Mouse (Mus musculus) brain, adult 2 months (tissue): ENCODE measurements around the gene Rnf135.
"Not testable (repeated sequence)": the region's sequence is repeated elsewhere in the genome, so short reads cannot be mapped to it uniquely, and the experiment has no call there.

Experiments used
- DNase-seq: peaks from one replicate; pipeline ENCODE4 v3.0.0; 2011; ENCODE audit warnings: low read depth, low spot score

Gene Rnf135

DNA sequence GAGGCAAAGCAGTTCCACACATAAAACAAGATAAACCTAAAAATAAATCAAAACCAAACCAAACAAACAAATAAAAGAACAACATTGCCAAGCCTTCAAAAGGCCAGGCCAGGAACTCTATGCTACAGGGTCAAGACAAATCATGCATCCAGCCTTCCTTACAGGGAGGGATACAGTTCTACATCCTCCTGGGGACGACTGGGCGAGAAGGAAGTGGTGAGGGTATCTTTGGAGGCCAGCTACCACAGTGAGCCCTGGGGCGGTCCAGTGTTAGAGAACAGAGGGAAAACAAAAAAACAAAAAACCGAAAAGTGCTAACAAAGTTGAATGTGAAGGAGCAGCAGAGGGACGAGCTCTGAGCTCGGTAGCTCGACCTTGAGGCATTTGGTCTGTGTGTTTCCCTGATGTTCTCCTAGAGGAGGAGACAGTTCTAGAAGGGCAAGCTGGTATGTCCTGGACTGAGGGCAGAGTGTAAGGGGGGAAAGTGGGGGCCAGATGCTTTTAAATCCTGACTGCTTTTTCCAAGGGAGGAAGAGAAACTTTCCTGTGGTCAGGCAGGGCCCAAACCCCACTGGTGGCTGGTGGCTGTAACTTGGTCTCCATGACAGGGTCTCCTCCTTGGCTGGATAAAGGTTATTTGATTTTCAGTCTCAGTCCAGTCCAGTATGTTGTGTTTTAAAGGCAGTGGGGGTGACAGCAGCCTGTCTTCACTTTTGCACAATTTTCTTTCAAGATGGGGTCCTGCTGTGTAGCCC, 20.1 kb upstream of the Rnf135 start:
- DNase-seq = no peak

DNA sequence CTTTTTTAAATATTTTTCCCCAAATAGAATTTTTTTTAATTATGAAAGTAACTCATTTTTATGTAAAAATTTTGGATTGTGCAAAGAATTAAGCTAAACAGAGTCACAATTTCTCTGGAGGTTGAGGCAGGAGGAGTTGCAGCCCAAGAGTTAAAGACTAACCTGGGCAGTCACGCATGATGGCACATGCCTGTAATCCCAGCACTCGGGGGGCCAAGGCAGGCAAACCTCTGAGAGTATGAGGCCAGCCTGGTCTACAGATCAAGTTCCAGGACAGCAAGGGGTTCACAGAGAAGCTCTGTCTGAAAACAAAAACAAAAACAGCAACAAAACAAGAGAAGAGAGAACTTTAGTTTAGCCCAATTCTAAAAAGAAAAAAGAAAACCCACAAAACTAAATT, 19.4 kb upstream of the Rnf135 start:
- no peak for DNase-seq

DNA sequence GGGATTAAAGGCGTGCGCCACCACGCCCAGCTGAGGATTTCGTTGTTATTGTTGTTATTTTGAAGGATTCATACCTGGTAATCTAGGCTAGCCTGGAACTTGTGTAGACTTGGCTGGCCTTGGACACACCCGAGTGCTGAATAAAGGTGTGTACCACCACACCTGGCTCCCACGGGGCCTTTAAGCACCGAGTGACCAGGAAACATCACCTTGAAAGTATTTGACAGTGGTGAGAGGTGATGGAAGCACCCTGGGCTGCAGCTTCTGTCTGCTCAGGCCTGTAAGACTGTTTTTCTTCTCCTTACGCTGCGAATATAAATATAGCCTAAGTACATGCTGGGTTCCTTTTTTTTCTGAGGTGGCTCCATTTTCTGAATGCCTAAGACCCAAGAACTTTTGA, 15.5 kb upstream of the Rnf135 start:
- no peak for DNase-seq

DNA sequence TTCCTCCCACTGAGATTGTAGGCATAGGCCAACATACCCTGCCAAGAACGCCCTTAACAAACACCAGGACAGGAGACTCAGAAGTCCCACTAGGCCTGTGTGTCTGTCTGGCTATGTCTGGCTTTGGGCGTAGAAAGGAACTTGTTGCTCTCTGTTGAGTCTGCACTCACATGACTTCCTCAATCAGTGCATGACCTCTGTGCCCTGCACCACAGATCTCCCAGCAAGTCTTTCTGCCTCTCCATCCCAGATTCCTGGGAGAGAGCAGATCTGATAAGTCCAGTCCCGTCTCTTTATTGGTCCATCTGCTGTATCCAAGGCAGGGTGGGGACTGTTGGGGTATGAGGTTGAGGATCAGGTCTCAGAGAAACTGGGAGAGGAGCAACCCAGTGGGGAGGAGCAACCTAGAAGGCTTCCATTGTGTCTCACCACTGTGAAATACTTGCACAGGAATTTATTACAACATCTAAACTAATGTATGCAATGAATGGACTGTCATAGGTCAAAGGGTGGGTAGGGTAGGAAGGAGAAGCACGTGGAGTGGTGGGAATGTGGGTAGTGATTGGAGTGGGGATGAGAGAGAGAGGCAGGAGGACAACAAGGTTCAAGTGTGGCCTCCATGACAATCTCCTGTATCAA, 14.9 kb upstream of the Rnf135 start:
- peak; percentile 45 for DNase-seq

DNA sequence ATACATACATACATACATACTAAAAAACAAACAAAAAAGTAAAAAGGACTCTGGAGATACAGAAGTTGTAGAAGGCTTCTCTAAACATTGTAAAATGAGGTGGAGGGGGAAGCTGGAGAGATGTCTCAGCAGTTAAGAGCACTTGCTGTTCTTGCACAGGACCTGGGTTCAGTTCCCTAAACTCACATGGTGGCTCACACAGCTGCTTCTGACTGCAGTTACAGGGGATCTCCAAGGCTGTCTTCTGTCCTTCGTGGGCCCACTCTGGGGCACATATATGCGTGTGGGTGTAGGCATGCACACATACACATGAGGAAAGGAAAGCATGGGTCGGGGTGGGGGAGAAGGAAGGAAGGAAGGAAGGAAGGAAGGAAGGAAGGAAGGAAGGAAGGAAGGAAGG, 14.0 kb upstream of the Rnf135 start:
- DNase-seq = peak; percentile 25

DNA sequence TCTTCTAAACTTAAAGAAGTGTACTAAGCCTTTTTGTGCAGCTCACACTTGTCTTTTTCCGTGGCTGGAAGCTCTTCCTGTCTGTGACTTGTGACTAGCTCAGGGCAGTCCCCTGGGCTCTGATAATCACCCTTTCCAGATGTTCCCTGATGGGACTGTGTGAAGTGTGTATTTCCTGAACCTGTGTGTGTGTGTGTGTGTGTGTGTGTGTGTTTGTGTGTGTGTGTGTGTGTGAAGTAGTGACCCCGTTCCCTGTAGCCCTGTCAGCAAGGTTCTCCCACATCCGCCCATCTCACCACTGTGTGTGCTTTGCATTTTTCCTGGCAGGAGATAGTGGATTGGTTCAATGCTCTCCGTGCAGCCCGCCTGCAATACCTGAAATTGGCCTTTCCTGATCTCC, 13.3 kb upstream of the Rnf135 start:
- DNase-seq = no peak

DNA sequence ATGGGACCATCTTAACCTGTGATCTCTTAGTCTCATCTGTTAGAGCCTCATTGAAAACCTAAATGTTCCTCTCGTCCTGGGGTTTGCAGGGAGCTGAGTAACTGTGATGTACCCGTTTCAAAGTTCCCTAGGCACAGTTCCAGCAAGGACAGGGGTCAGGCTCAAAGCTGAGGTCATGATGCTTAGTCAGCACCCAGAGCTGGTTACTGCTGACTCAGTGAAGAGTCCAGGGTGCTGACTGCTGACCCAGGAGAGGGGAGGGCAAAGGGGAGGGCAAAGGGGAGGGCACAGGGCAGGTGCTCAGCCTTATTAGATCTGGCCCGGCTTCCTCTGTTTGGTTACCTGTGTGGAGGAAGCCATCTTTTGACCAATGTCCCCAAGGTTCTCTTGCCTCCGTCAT, 11.8 kb upstream of the Rnf135 start:
- peak; percentile 45 for DNase-seq

DNA sequence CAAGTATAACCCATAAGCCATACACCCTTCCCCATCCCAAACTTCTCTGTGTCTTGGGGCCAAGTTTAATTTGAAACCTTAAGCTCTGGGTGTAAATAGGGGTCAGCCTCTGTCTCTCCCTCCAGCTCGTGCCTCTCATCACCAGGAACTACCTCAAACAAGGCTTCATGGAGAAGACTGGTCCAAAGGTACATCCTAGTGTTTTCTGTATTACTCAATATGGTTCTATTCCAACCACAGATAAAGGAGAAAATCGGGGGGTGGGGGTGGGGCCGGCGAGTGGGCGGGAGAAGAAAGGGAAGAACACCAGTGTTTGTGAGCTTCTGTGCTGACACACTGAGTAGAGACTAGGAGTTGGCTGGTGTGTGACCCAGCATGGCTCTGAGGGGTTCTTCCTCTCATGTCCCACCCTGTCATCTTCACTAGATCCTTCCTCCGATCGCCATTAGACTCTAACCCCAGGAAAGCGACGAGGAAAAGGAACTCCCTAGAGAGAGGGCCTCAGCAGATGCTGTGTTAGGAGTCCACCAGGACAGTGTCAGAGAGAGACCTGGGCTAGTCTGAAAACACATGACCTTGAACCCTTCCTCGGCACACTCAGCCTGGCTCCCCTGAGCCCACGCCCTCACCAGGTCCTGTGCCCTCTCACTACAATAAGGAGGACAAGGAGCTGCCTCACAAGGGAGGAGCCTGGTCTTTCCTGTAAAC, 9.5 kb upstream of the Rnf135 start:
- no peak for DNase-seq

DNA sequence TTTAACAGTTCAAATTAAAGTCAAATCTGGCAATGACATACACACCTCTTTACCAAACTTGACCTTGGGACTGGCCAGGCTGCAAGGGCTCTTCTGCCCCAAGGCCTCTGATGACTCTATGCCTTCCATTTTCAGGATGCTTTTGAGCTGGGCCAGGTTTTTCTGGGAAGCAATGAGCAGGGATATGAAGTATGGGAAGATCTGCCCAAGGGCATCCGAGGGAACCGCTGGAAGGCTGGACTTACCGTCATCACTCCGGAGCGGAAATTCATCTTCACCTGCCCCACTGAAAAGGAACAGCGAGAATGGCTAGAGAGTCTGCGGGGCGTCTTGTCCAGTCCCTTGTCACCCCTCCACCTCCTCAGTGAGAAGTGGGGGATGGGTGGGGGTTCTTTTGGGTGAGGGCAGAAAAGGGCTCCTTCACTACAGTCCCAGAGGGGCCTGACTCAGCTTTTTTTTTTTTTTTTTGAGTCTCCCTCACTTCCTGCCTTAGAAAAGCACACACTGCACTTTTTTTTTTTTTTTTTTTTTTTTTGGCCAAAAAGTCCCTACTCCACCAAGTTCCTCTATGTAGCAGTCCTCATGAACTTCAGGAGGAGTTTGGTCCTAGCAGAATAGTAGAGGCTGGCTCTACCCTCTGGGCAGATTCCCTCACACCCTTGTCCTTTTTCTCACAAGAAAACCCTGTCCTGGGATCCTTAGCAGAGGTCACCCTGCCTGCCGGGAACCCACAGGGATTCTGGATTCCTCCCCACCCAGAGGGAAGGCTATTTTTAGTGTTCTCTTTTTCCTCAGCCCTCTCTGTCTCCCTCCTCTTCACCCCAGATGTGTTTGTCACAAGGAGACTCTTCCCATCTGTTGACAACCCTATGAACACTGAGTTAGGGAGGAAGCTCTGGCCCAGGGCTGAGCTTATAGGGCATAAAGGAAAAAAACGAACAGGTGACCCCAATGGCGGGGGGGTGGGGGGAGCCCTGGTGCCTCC, 6.4 kb upstream of the Rnf135 start:
- DNase-seq = peak; percentile 33

DNA sequence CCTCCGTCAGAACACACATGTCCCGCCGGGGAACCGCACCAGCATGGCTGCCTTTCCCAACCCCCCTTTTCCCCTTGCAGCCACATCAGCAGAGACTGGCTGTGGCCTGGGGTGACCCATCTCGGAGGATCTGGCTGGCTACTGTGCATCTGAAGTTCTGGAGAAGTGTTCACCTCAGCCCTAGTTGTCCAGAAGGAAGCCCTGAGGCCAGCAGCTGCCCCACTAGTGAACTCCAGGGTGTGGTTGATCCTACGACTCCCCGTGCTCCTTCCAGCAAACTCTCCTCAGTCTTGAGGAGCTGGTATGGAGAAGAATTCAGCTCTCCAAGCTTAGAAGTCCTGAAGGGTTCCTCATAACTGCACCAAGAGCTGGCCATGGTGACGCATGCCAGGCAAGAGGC, 5.3 kb upstream of the Rnf135 start:
- no peak for DNase-seq

DNA sequence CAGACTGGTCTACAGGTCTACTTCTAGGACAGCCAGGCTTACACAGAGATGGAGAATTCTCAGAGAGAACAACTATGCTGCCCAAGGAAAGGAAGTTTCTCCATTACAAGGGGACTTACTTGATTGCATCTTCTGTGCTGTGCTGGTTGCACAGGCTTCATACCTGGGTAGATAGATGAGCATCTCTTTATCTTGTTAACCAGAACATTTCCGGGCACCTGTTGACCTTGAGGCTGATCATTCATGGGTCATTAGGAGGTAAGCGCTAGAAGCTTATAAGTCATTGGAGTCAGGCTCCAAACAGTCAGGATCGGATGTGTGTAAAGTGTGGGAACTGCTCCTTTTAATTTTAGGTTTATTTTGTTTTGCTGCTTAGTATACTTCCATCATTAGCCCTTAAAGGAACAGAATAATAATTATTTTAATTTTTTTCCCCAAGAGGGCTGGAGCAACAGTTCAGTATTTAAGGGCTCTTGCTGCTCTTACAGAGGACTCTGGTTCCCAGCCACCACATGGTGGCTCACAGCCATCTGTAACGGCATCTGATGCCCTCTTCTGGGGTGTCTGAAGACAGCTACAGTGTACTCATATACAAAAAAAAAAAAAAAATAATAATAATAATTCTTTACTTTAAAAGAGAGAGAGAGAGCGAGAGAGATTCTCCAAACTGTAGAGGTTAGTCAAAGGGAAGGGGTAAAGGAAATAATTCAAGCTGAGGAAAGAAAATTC, 2.5 kb upstream of the Rnf135 start:
- no peak for DNase-seq

DNA sequence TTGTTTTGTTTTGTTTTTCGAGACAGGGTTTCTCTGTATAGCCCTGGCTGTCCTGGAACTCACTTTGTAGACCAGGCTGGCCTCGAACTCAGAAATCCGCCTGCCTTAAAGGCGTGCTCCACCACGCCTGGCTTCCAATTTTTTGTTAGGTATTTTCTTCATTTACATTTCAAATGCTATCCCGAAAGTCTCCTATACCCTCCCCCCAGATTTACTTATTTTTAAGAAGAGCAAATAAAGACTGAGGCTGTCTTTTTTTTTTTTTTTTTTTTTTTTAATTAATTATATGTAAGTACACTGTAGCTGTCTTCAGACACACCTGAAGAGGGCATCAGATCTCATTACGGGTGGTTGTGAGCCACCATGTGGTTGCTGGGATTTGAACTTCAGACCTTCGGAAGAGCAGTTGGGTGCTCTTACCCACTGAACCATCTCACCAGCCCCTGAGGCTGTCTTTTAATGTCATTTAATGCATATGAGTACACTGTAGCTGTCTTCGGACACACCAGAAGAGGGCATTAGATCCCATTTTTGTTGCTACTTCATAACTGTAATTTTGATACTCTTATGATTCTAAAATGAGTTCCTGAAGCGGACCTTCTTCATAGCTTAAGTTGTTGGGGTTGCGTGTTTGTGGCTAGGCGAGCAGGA, 472 bp upstream of the Rnf135 start:
- not testable (repeated sequence) for DNase-seq

DNA sequence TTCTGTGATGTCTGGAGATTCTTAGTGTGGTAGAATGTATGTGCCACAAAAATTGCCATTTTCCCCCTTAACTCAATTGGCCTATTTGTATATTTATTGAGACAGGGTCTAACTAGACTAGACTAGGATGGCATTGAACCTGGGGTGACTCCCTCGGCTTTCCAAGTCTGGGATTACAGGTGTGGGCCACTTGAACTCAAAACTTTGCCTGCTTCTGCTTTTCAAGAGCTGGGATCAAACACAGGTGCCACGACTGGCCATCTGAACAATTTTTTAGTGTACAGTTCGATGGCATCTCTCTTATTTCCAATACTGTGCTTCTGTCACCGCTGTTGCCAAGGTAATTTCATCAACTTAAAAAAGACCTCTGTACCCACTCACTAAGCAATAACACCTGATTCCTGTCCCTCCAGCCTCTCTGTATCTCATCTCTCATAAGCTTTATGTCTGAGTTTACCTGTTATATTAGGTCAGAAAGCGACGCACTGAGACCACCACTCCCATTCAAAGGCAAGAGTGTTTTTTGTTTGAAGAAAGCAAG, 950 bp downstream of the Rnf135 start:
- no peak for DNase-seq

DNA sequence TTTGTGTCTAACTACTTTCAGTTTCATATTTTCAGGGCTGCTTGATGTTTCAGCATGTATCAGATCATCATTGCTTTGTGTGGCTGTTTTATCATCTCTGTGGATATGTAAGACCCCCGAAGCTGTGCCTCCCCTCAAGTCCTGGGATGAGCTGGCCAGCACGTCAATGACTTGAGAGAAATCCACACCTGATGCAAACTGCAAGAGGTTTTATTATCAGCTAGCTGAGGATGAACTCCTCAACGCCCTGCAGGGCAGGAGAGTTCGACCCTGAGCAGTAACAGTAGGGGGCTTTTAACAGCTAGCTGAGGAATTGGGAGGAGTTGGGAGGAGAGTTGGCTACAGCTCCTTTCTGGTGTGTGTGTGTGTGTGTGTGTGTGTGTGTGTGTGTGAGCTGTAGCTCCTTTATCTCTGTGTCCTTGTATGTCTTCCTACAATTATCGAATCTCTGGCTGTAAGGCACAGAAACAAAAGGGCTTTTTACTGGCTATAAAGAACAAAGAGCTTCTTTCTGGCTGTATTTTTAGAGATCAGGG, 1.9 kb downstream of the Rnf135 start:
- not testable (repeated sequence) for DNase-seq

DNA sequence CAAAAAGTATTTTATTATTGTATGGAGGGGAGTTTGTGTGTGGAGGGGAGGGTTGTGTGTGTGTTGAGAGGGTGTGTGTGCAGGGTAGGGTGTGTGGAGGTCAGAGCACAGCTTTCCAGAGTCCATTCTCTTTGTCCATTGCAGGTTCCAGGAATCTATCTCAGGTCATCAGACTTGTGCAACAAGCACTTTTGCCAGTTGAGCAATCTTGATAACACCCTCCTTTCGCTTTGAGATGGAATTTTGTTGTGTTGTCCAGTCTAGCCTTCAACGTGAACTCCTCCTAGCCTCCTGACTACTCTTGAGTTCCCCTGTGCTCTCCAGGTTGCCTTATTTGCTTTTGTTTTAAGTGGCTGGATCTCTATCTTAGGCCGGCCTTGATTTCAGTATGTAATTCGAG, 6.6 kb downstream of the Rnf135 start:
- DNase-seq = no peak

DNA sequence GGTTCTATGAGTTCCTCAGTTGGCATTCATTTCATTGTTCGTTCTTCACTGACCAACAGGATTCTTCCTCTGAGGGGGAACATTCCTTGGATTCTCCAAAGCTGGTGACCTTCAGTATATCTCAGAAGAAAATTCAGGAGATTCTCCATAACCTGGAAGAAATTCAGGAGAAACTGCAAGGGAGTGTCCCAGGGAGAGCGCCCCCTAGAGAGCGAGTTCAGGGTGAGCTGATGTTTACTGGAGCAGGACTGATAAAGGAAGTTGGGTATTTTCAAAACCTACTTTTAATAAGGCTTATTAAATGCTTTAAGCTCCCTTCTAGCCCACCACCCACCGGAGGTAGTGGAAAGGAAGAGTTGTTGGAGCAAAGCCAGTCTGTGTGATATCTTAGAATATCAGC, 10.2 kb downstream of the Rnf135 start:
- no peak for DNase-seq

DNA sequence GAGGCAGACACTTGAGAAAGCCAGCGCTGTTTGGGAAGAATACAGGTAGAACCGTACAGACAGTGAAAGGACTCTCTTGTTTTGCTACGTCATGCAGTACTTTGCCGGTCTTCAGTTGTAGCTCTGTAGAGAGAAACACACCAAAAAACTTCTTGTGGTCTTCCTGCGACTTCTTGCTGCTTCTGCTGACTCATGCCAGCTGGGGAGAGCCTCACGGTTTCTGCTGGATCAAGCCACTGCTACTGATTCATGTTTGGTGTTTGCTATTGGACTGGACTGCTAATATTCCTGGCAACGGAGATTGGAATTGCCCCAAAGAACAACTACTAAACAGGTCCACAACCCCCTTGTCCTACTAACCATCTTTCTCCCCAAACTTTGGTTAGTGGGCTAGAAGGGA, 12.7 kb downstream of the Rnf135 start:
- no peak for DNase-seq

DNA sequence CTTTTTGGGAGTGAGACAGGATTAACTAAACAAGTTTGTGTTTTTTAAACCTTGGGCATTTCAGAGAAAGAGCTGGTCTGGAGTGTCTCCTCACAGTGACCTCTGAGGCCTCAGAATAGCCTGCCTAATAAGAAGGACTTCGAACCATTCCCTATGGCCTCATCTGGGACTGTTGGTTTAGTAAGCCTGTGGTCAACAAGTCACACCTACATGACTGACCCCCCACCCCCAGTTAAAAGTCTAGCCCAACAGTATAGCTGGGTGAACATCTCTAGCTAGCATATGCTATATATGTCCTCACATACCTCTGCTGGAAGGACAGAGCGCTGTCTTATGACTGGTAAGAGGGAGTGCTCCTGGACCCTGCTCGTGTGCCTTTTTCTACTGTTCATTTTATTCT, 15.7 kb downstream of the Rnf135 start:
- no peak for DNase-seq

DNA sequence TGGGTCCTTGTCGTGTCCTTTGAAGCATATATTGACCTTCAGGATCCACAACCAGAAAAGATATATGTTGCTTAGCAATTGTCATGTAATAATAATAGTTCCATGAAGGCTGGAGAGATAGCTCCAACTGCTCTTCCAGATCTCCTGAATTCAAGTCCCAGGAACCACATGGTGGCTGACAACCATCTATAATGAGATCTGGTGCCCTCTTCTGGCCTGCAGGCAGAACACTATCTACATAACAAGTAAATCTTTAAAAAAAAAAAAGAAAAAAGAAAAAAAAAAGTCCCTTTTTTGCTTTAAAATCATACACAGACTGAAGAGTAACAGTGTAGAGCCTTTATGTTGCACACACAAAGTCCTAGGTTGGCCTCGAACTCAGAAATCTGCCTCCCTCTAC, 16.1 kb downstream of the Rnf135 start:
- DNase-seq = no peak

DNA sequence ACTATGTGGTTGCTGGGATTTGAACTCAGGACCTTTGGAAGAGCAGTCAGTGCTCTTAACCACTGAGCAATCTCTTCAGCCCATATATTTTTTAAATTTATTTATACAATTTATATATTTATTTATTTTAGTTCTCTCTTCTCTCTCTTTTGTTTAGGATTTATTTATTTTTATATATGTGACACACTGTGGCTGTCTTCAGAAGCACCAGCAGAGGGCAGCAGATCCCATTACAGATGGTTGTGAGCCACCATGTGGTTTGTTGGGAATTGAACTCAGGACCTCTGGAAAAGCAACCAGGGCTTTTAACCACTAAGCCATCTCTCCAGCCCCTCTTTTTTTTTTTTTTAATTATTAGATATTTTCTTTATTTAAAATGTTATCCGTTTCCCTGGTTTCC, 16.7 kb downstream of the Rnf135 start:
- peak; percentile 34 for DNase-seq
